ENCODE assay signal across 25 mouse cellular contexts in genomic region chr3:28466688-28467087, GRCm38 (mm10).
"Had no signal": no experiment of that assay in that cellular context is flagged by ENCODE, and none has a peak within 500 bp of the region (broad histone marks: within the 10 kb centered on the region; RNA-seq: fewer than 3 reads in every experiment).

No protein-coding gene starts in this region.

- H3K27me3 ChIP-seq: limb, embryonic 13.5 days; liver, embryonic 12.5 days; liver, embryonic 15.5 days; lung, embryonic 15.5 days; megakaryocyte, embryonic 14.5 days; midbrain, embryonic 13.5 days; neural tube, embryonic 13.5 days had no signal

- DNase-seq: kidney, adult 9 months; kidney, postnatal 14 days; kidney, postnatal 4 days; layer of hippocampus, postnatal 36 days; liver; lung, adult 18-20 months; lung, postnatal 10 days; lung, postnatal 36 days; right cerebral cortex, postnatal 14 days; right cerebral cortex, postnatal 4 days; thymus, adult 2 months; thymus, postnatal 14 days; thymus, postnatal 4 days had no signal

- H3K4me2 ChIP-seq: limb, embryonic 13.5 days; liver, embryonic 12.5 days; liver, embryonic 15.5 days; lung, embryonic 15.5 days; midbrain, embryonic 13.5 days; neural tube, embryonic 13.5 days had no signal

- H3K27ac ChIP-seq: limb, embryonic 10.5 days; limb, embryonic 13.5 days; liver, embryonic 12.5 days; liver, embryonic 15.5 days; lung, embryonic 15.5 days; midbrain, embryonic 10.5 days; midbrain, embryonic 13.5 days; neural tube, embryonic 13.5 days; stomach, postnatal 0 days had no signal

- H3K36me3 ChIP-seq: limb, embryonic 10.5 days; limb, embryonic 13.5 days; liver, embryonic 12.5 days; liver, embryonic 15.5 days; lung, embryonic 15.5 days; midbrain, embryonic 10.5 days; midbrain, embryonic 13.5 days; neural tube, embryonic 13.5 days had no signal

- H3K4me1 ChIP-seq: liver, embryonic 12.5 days; liver, embryonic 15.5 days; lung, embryonic 15.5 days; midbrain, embryonic 10.5 days; midbrain, embryonic 13.5 days had no signal

- ATAC-seq: liver, embryonic 12.5 days; midbrain, embryonic 13.5 days; midbrain, embryonic 16.5 days had no signal

- H3K4me3 ChIP-seq: limb, embryonic 10.5 days; limb, embryonic 13.5 days; liver, embryonic 12.5 days; liver, embryonic 15.5 days; lung, embryonic 15.5 days; megakaryocyte, embryonic 14.5 days; midbrain, embryonic 10.5 days; midbrain, embryonic 13.5 days; myocyte; neural tube, embryonic 13.5 days had no signal

- H3K9ac ChIP-seq: limb, embryonic 13.5 days; liver, embryonic 12.5 days; liver, embryonic 15.5 days; lung, embryonic 15.5 days; midbrain, embryonic 13.5 days; neural tube, embryonic 13.5 days had no signal

- H3K9me3 ChIP-seq: limb, embryonic 10.5 days; limb, embryonic 13.5 days; liver, embryonic 12.5 days; liver, embryonic 15.5 days; lung, embryonic 15.5 days; megakaryocyte, embryonic 14.5 days; midbrain, embryonic 10.5 days; midbrain, embryonic 13.5 days; neural tube, embryonic 13.5 days had no signal
